Mouse (Mus musculus) hindbrain, embryonic 11.5 days (tissue): Measurements from ENCODE around the gene Ddx24. TPM values are rescaled to one million over a fixed set of nuclear protein-coding genes. Genes with fewer than 3 reads are reported as not detected.
"Not testable (repeated sequence)": the region's sequence is repeated elsewhere in the genome, so short reads cannot be mapped to it uniquely, and the experiment has no call there.

Experiments
- ATAC-seq: fragments of 200-750 bp; cut with Nextera tagmentation; 2 replicates; pipeline ENCODE4 v1.8.0; 2017; ENCODE audit warnings: mild to moderate bottlenecking, moderate TSS enrichment, moderate library complexity; ENCODE audit not compliant: low FRiP score
- DNase-seq: peaks from one replicate; pipeline ENCODE4 v3.0.0-alpha.2; 2015; ENCODE audit warnings: low spot score
- H3K27ac ChIP-seq: fragments of 300-500 bp; sonication (generic); 2 replicates; pipeline ENCODE4 v1.5.1; 2014; ENCODE audit warnings: mild to moderate bottlenecking, low read depth, low read length
- H3K27me3 ChIP-seq: fragments of 300-500 bp; sonication (generic); 2 replicates; pipeline ENCODE4 v1.6.1; 2014; ENCODE audit warnings: mild to moderate bottlenecking, low read length, moderate library complexity, mixed read lengths; ENCODE audit not compliant: control insufficient read depth, insufficient read depth
- H3K36me3 ChIP-seq: fragments of 300-500 bp; sonication (generic); 2 replicates; pipeline ENCODE4 v1.6.1; 2014; ENCODE audit warnings: mild to moderate bottlenecking, low read length, moderate library complexity, mixed read lengths; ENCODE audit not compliant: control insufficient read depth, insufficient read depth
- H3K4me1 ChIP-seq: fragments of 300-500 bp; sonication (generic); replicated peaks from 2 replicates; pipeline ENCODE4 v1.6.1; 2014; ENCODE audit warnings: low read length, mixed read lengths; ENCODE audit not compliant: control insufficient read depth, insufficient read depth
- H3K4me2 ChIP-seq: fragments of 300-500 bp; sonication (generic); replicated peaks from 2 replicates; pipeline ENCODE4 v1.6.1; 2014; ENCODE audit warnings: mild to moderate bottlenecking, low read depth, low read length
- H3K4me3 ChIP-seq: fragments of 300-500 bp; sonication (generic); 2 replicates; pipeline ENCODE4 v1.5.1; 2014; ENCODE audit warnings: low read depth, low read length
- H3K9ac ChIP-seq: fragments of 300-500 bp; sonication (generic); 2 replicates; pipeline ENCODE4 v1.6.1; 2014; ENCODE audit warnings: low read depth, low read length
- H3K9me3 ChIP-seq: fragments of 300-500 bp; sonication (generic); 2 replicates; pipeline ENCODE4 v1.6.1; 2016; ENCODE audit warnings: low read length; ENCODE audit not compliant: control insufficient read depth
- WGBS: fragments of 180-500 bp; shearing (Covaris S2); extraction: QIAGEN DNeasy Blood & Tissue Kit; methylation state at CpG from one replicate; pipeline ENCODE4 v1.1.7; 2014; 5-methylcytosine and 5-hydroxymethylcytosine counted together
- polyA plus RNA-seq: library from polyadenylated mRNA; unstranded; fragments of >200 nt; fragmentation: Nextera tagmentation; extraction: Ambion mirVana; gene quantifications from 2 replicates; pipeline ENCODE4 v1.2.1, GENCODE M21; 2014

The Ddx24 gene
- polyA plus RNA-seq, result 106 and 109 TPM in 2 replicates

DNA sequence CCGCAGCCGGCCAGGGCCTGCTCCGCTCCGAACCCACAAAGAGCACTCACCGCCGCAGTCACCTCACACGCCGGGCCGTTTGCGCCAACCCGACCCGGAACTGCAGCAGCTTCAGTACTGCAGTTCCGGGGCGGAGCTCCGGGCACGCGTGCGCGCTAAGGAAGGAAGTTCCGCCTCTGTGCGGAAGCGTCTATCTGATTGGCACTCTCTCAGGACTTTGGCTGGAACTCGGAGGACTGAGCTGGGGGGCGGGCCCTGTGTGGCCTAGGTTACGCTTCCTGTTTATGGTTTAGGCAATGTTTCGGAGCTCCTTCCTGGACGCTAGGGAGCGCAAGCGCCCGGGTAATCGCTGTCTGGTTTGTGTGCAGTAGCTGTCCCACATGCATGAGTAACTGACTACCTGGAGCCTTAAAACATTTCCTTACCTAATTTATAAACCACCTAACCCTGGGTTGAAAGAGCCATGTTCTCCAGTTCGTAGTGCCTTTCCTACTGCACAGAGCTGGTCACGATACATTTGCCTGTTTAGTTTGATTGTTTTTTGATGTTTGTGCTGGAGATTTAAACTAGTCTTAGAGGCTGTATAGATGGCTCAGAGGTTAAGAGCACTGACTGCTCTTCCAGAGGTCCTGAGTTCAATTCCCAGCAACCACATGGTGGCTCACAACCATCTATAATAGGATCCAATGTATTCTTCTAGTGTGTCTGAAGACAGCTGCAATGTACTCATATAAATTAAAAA lies at the start of gene Ddx24:
Gene Ddx24 (minus strand): TSS at position 102 of the 742 bp plus-strand sequence.
- Histone ChIP-seq H3K4me1 (no peaks in the 10 kb centered on the region), H3K9me3 (no peaks in the 10 kb centered on the region), H3K4me2 (peak within 1 kb of the TSS; percentile 77), H3K27ac (no peak within 1 kb of the TSS), H3K9ac (peak within 1 kb of the TSS; percentile 83), H3K27me3 (no peaks in the 10 kb centered on the region), H3K4me3 (peak within 1 kb of the TSS; percentile 95), H3K36me3 (no peaks in the 10 kb centered on the region)
- ATAC-seq (peak; percentile 100), DNase-seq (peak; percentile 99)
- 2% methylated on average over 33 of the region's 33 CpGs for WGBS

DNA sequence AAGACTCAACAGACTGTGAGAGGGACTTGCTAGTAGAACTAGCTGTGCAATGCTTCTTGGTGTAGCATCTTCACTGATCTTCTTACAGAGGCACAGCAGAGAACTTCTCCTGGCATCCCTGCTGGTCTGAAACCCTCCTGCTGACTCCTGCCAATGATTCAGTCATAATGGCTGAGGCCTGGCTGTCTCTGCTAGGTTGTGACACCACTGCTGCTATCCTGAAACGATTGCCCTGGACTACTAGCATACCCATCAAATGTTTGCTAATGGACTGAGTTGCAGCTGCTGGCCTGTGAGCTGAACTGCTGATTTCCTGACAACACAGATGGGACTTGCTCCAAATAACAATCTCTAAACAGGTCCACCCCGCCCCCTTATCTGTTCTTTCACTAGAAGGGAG lies 48.9 kb upstream of the Ddx24 start:
- 68% methylated on average over 2 of the region's 2 CpGs for WGBS
- no peak overlapping the region for H3K27ac ChIP-seq
- H3K4me3 ChIP-seq, result no peak overlapping the region
- no peaks in the 10 kb centered on the region for H3K4me1 ChIP-seq
- no peaks in the 10 kb centered on the region for H3K9me3 ChIP-seq
- H3K4me2 ChIP-seq, result no peak overlapping the region
- no peaks in the 10 kb centered on the region for H3K36me3 ChIP-seq
- ATAC-seq (no peak), DNase-seq (no peak)
- H3K9ac ChIP-seq, result no peak overlapping the region
- H3K27me3 ChIP-seq, result no peaks in the 10 kb centered on the region

DNA sequence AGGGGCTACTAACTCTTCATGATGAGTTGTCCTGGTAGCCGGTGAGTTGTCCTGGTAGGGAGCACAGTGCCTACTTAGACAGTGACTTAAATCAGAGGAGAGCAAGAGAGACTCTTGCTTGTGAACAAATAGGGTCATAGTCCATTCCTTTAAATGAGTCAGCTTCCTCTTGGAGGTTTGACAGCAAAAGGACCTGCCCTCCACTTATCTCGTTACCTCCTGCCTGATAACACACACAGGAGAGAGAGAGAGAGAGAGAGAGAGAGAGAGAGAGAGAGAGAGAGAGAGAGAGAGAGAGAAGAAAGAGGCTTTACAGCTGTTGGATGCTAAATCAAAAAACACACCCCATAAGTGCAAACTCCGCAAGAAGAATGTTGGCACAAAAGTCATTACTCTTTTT lies 31.5 kb upstream of the Ddx24 start, which contains the start of gene Ifi27l2b:
Gene Ifi27l2b (minus strand): TSS at position 84 of the 400 bp plus-strand sequence.
- ATAC-seq (no peak), DNase-seq (no peak)
- Histone ChIP-seq H3K4me1 (no peaks in the 10 kb centered on the region), H3K27ac (no peak within 1 kb of the TSS), H3K9me3 (no peaks in the 10 kb centered on the region), H3K4me2 (no peak within 1 kb of the TSS), H3K27me3 (no peaks in the 10 kb centered on the region), H3K36me3 (no peaks in the 10 kb centered on the region), H3K9ac (no peak within 1 kb of the TSS), H3K4me3 (no peak within 1 kb of the TSS)
- WGBS, result 82% methylated on average over 3 of the region's 3 CpGs

DNA sequence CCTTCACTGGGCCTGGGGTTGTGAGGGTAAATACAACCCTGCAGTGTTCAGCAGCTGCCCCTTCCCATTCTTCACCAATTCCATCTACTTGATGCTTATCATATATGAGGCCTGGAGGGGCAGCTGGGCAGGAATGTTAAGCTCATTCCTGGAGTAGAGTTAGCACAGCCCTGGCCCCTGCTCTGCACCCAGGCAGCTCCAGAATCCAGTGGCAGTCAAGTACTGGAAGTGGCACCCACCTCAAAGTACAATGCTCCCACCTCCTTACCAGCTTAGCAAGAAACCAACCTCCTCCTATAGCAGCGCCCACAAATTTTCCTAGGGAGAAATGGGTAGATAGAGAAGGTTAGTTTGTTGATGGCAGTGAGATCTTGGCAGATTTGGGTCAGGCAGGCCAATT lies 31.1 kb upstream of the Ddx24 start:
- not testable (repeated sequence) for ATAC-seq

DNA sequence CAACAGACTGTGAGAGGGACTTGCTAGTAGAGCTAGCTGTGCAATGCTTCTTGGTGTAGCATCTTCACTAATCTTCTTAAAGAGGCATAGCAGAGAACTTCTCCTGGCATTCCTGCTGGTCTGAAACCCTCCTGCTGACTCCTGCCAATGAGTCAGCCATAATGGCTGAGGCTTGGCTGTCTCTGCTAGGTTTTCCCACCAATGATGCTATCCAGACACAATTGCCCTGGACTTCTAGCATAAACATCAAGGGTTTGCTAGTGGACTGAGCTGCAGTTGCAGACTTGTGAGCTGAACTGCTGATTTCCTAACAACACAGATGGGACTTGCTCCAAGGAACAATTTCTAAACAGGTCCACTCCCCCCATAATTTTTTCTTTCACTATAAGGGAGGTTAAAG lies 27.7 kb upstream of the Ddx24 start:
- ATAC-seq (no peak), DNase-seq (no peak)
- H3K36me3 ChIP-seq, result no peaks in the 10 kb centered on the region
- H3K4me2 ChIP-seq, result no peak overlapping the region
- H3K27ac ChIP-seq, result no peak overlapping the region
- H3K9ac ChIP-seq, result no peak overlapping the region
- no peak overlapping the region for H3K4me3 ChIP-seq
- no peaks in the 10 kb centered on the region for H3K9me3 ChIP-seq
- no peaks in the 10 kb centered on the region for H3K4me1 ChIP-seq
- no peaks in the 10 kb centered on the region for H3K27me3 ChIP-seq

More for the DNA sequence above, 31.1 kb upstream of the Ddx24 start:
- H3K4me1 ChIP-seq, H3K4me2 ChIP-seq, H3K4me3 ChIP-seq, H3K27me3 ChIP-seq, DNase-seq, H3K9me3 ChIP-seq, H3K27ac ChIP-seq, H3K36me3 ChIP-seq, H3K9ac ChIP-seq: not testable (repeated sequence)
- no CpG with 5 or more reads among the region's 1 CpGs for WGBS

DNA sequence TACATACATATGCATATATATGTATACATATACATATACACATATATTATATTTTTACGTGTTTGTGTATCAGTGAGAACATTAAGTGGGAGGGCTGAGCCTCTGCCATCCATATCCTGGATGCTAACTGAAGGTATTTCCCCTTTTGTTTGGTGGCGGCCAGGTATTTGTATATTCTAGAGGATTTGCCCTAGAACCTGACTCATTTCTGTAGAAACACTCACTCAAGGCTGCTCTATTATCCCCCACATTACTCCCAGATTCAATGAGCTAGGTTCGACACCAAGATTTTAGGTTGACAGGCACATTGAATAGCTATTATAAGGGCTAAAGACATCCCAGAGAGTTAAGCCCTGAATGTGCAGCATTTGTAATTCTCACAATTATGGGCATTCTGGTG lies 19.4 kb upstream of the Ddx24 start:
- Histone ChIP-seq H3K9me3 (no peaks in the 10 kb centered on the region), H3K4me3 (no peak overlapping the region), H3K27ac (no peak overlapping the region), H3K9ac (no peak overlapping the region), H3K36me3 (no peaks in the 10 kb centered on the region), H3K4me1 (no peaks in the 10 kb centered on the region), H3K27me3 (no peaks in the 10 kb centered on the region), H3K4me2 (no peak overlapping the region)
- no peak for DNase-seq
- 78% methylated on average over 3 of the region's 3 CpGs for WGBS
- no peak for ATAC-seq

DNA sequence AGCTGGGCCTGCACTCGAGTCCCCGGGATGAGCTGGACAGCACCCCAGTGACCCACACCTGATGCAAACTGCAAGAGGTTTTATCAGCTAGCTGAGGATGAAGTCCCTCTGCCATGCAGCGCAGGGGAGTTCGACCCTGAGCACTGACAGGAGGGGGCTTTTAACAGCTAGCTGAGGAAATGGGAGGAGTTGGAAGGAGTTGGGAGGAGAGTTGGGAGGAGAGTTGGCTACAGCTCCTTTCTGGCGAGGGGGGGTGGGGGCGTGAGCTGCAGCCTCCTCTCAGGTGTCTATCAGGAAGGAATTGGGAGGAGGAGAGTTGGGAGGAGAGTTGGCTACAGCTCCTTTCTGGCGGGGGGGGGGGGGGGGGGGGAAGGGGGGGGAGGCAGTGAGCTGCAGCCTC lies 18.6 kb upstream of the Ddx24 start:
- H3K9ac ChIP-seq, H3K36me3 ChIP-seq, H3K4me2 ChIP-seq, H3K27me3 ChIP-seq, H3K4me1 ChIP-seq, ATAC-seq, DNase-seq, H3K9me3 ChIP-seq, H3K27ac ChIP-seq, H3K4me3 ChIP-seq: not testable (repeated sequence)
- WGBS, result 50% methylated on average over 6 of the region's 7 CpGs

DNA sequence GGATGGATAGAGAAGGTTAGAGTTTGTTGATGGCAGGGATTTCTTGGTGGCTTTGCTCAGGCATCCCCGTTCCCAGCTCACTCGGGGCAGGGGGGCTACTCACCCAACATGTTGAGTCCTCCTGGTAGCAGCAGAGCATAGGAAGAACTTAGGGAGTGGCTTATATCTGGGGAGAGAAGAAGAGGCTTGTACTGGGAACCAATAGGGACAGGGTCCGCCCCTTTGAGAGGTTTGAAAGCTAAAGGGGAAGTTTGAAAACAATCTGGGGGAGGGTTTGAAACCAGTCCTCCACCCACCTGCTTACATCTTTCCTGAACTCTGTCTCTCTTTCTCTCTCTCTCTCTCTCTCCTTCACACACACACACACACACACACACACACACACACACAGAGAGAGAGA lies 17.9 kb upstream of the Ddx24 start, which contains the start of gene Ifi27l2a:
Gene Ifi27l2a (minus strand): TSS at position 157 of the 400 bp plus-strand sequence.
- no peak within 1 kb of the TSS for H3K4me3 ChIP-seq
- ATAC-seq (no peak), DNase-seq (no peak)
- no peaks in the 10 kb centered on the region for H3K4me1 ChIP-seq
- WGBS, result 52% methylated on average over 3 of the region's 3 CpGs
- H3K27ac ChIP-seq, result no peak within 1 kb of the TSS
- no peaks in the 10 kb centered on the region for H3K36me3 ChIP-seq
- H3K9me3 ChIP-seq, result no peaks in the 10 kb centered on the region
- no peak within 1 kb of the TSS for H3K4me2 ChIP-seq
- H3K27me3 ChIP-seq, result no peaks in the 10 kb centered on the region
- no peak within 1 kb of the TSS for H3K9ac ChIP-seq

DNA sequence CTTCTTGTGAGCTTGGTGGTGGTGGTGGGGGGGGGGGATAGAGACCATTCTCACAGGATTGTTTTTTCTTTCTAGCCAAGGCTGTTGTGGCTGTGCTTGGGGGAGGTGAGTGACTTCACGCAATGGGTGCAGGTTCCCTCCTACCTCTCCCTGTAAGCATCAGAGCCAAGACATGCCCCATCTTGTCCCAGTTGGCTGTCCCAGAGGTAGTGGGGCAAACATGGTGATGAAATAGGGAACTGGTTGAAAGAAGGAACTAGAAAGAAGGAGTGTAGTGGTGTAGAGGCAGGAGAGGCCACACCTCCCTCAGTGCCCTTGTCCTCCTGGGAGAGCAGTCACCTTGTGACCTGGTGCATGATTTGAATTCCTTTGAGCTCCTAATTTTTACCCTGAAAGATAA lies 12.0 kb upstream of the Ddx24 start:
- DNase-seq, result no peak
- H3K27me3 ChIP-seq, result no peaks in the 10 kb centered on the region
- no peaks in the 10 kb centered on the region for H3K9me3 ChIP-seq
- H3K4me3 ChIP-seq, result no peak overlapping the region
- ATAC-seq, result no peak
- no peak overlapping the region for H3K27ac ChIP-seq
- no peaks in the 10 kb centered on the region for H3K4me1 ChIP-seq
- no peaks in the 10 kb centered on the region for H3K36me3 ChIP-seq
- no peak overlapping the region for H3K4me2 ChIP-seq
- 83% methylated on average over 1 of the region's 1 CpGs for WGBS
- no peak overlapping the region for H3K9ac ChIP-seq
